Mouse (Mus musculus): Measurements from ENCODE around the gene Oxa1l. TPM values are rescaled to one million over a fixed set of nuclear protein-coding genes. Genes with fewer than 3 reads are reported as not detected.

The Oxa1l gene
- total and polyA plus RNA-seq, 3 experiments = 34.2 to 134 (median 72.2) TPM

DNA sequence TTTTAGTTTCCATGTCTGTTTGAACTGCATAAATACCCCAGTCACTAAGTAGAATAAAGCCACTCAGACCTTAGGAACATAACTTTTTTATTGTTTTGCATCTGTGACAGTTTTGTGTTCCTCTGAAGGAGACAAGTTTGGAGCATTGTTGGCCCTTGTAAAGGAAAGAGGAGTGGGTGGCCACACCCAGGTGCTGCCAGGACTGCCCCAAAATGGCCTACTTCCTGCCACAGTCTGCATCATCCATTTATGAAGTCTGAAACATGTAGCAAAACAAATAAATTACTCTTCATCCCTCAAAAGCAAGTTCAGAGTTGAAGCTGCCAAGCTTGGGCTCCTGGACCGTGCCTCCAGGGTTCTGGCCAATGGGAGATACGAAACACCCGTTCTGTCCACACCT, 8.7 kb downstream of the Oxa1l start:
- peaks cover 70% of the 10 kb centered on the region for H3K36me3 ChIP-seq (replicated peaks)
- TF ChIP-seq GATA2 (IDR thresholded peaks at IDR 0.05; ENCODE audit: borderline replicate concordance, low read depth, low read length) = no peak
- no peak for TF ChIP-seq TAL1 (conservative IDR thresholded peaks at IDR 0.05; ENCODE audit: low read depth, low read length)
- TF ChIP-seq POLR2AphosphoS5 (IDR thresholded peaks at IDR 0.05; ENCODE audit: insufficient replicate concordance, low read depth, low read length) = no peak
- TF ChIP-seq CTCF (IDR thresholded peaks at IDR 0.05; ENCODE audit: low read depth, low read length) = no peak
- no peak for TF ChIP-seq GATA1 (IDR thresholded peaks at IDR 0.05; ENCODE audit: borderline replicate concordance, low read length)
- H3K4me1 ChIP-seq (ENCODE audit: insufficient read depth, low read depth, low read length) = 0 out of 2 replicates have a peak, but pooled peaks cover 2% of the 10 kb centered on the region
- no peak overlapping the region for H3K4me3 ChIP-seq (ENCODE audit: low read depth, low read length)
- ATAC-seq (ENCODE audit: extremely low read depth, insufficient number of reproducible peaks, low FRiP score, poor library complexity, severe bottlenecking) = no peak
- no peak for DNase-seq (ENCODE audit: low spot score)
- H3K9me3 ChIP-seq (replicated peaks) = no peaks in the 10 kb centered on the region
- no peaks in the 10 kb centered on the region for H3K27me3 ChIP-seq (ENCODE audit: insufficient read depth, low read length)

DNA sequence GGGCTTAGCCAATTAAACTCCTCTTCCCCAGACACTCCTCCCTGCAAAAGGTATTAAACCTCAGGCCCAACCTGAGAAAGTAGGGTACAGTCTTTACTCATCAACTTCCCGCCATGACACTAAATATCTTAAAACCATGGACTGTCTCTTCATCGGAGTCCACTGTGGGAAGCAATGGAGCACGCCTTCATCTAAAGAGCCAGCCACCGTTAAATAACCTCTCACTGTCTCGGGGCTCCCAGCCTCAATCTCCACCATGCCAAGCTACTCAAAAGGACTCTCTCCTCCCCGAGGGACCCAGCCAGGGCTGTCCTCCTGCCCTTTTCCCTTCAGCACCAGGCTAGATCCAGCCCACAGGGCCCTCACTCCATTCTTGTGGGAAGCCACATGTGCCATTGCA, 10.0 kb downstream of the Oxa1l start:
- no peak for DNase-seq (ENCODE audit: low spot score)
- Histone ChIP-seq H3K36me3 (replicated peaks) (peaks cover 61% of the 10 kb centered on the region), H3K4me1 (ENCODE audit: insufficient read depth, low read depth, low read length) (0 out of 2 replicates have a peak, but pooled peaks cover 2% of the 10 kb centered on the region), H3K9me3 (replicated peaks) (no peaks in the 10 kb centered on the region), H3K27me3 (ENCODE audit: insufficient read depth, low read length) (no peaks in the 10 kb centered on the region), H3K4me3 (ENCODE audit: low read depth, low read length) (no peak overlapping the region)
- ATAC-seq (ENCODE audit: extremely low read depth, insufficient number of reproducible peaks, low FRiP score, poor library complexity, severe bottlenecking) = no peak
- no peak for TF ChIP-seq GATA1 (IDR thresholded peaks at IDR 0.05; ENCODE audit: borderline replicate concordance, low read length)
- TF ChIP-seq POLR2AphosphoS5 (IDR thresholded peaks at IDR 0.05; ENCODE audit: insufficient replicate concordance, low read depth, low read length) = no peak
- TF ChIP-seq CTCF (IDR thresholded peaks at IDR 0.05; ENCODE audit: low read depth, low read length) = no peak
- TF ChIP-seq TAL1 (conservative IDR thresholded peaks at IDR 0.05; ENCODE audit: low read depth, low read length) = no peak
- no peak for TF ChIP-seq GATA2 (IDR thresholded peaks at IDR 0.05; ENCODE audit: borderline replicate concordance, low read depth, low read length)

DNA sequence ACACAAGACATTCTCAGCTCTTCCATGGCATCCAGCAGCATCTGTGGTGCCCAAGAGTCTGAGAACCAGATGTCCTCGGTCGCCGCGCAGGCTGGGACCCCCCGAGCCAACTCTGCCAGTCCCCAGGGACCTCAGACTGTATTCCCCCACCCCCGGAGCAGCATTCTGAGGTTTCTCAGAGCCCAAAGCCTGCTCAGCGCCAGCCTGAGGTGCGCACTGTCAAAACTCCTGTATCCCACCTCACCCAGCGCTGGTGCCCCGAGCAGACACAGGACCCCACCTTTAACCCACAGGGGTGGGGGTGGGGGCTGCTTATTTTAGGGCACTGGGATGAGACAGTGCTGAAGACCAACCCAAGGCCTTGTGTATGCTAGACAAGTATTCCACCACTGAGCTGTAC, 10.8 kb downstream of the Oxa1l start:
- TF ChIP-seq POLR2AphosphoS5 (IDR thresholded peaks at IDR 0.05; ENCODE audit: insufficient replicate concordance, low read depth, low read length) (no peak), CTCF (IDR thresholded peaks at IDR 0.05; ENCODE audit: low read depth, low read length) (no peak), GATA1 (IDR thresholded peaks at IDR 0.05; ENCODE audit: borderline replicate concordance, low read length) (no peak), GATA2 (IDR thresholded peaks at IDR 0.05; ENCODE audit: borderline replicate concordance, low read depth, low read length) (no peak), TAL1 (conservative IDR thresholded peaks at IDR 0.05; ENCODE audit: low read depth, low read length) (no peak)
- H3K27me3 ChIP-seq (ENCODE audit: insufficient read depth, low read length) = no peaks in the 10 kb centered on the region
- no peak for ATAC-seq (ENCODE audit: extremely low read depth, insufficient number of reproducible peaks, low FRiP score, poor library complexity, severe bottlenecking)
- no peaks in the 10 kb centered on the region for H3K9me3 ChIP-seq (replicated peaks)
- no peak for DNase-seq (ENCODE audit: low spot score)
- H3K4me3 ChIP-seq (ENCODE audit: low read depth, low read length) = no peak overlapping the region
- H3K4me1 ChIP-seq (ENCODE audit: insufficient read depth, low read depth, low read length) = 0 out of 2 replicates have a peak, but pooled peaks cover 2% of the 10 kb centered on the region
- H3K36me3 ChIP-seq (replicated peaks) = peaks cover 54% of the 10 kb centered on the region

DNA sequence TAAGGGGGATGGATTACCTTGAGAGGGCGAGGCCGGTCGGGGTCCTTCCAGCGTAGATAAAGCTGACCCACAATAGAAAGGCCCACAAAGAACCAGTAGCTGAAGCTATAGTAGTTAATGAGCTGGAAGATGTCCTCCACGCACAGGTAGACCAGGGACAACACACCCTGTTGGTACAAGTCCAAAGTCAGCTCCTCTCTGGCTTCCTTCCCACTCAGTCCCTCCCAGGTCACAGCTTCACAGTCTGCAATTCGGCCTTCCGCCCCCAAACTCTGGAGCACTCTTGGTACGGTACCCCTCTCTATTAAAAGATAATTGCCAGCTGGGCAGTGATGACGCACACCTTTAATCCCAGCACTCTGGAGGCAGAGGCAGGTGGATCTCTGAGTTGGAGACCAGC, 12.3 kb downstream of the Oxa1l start:
- ATAC-seq (ENCODE audit: extremely low read depth, insufficient number of reproducible peaks, low FRiP score, poor library complexity, severe bottlenecking) (no peak), DNase-seq (ENCODE audit: low spot score) (no peak)
- H3K4me3 ChIP-seq (ENCODE audit: low read depth, low read length) = no peak overlapping the region
- no peaks in the 10 kb centered on the region for H3K9me3 ChIP-seq (replicated peaks)
- no peaks in the 10 kb centered on the region for H3K4me1 ChIP-seq (ENCODE audit: insufficient read depth, low read depth, low read length)
- H3K27me3 ChIP-seq (ENCODE audit: insufficient read depth, low read length) = peaks cover 4% of the 10 kb centered on the region
- H3K36me3 ChIP-seq (replicated peaks) = peaks cover 40% of the 10 kb centered on the region
- no peak for TF ChIP-seq TAL1 (conservative IDR thresholded peaks at IDR 0.05; ENCODE audit: low read depth, low read length)

DNA sequence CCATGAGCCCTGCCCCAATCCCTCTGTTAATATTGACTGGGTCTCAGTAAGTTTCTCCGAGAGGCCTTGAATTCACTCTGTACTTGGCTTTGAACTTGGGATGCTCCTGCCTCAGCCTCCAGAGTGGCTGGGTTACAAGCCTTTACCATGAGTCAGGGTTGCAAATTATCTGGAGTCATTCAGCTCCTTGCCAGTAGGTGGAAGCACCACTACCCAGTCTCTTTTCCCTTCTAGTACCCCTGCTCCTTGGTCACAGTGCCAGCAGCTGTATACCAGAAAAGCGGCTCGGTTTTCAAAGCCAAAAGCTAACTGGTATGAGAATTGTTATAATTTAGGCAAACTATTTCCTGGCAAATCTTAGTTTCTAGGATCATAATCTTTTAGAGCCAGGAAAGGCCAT, 15.3 kb downstream of the Oxa1l start:
- Histone ChIP-seq H3K36me3 (replicated peaks) (peaks cover 10% of the 10 kb centered on the region), H3K9me3 (replicated peaks) (no peaks in the 10 kb centered on the region), H3K27me3 (ENCODE audit: insufficient read depth, low read length) (peaks cover 7% of the 10 kb centered on the region), H3K4me1 (ENCODE audit: insufficient read depth, low read depth, low read length) (peaks cover 8% of the 10 kb centered on the region), H3K4me3 (ENCODE audit: low read depth, low read length) (no peak overlapping the region)
- DNase-seq (ENCODE audit: low spot score) (peak; percentile 22), ATAC-seq (ENCODE audit: extremely low read depth, insufficient number of reproducible peaks, low FRiP score, poor library complexity, severe bottlenecking) (no peak)
- no peak for TF ChIP-seq GATA1 (IDR thresholded peaks at IDR 0.05; ENCODE audit: borderline replicate concordance, low read length)
- TF ChIP-seq CTCF (IDR thresholded peaks at IDR 0.05; ENCODE audit: low read depth, low read length) = no peak
- TF ChIP-seq GATA2 (IDR thresholded peaks at IDR 0.05; ENCODE audit: borderline replicate concordance, low read depth, low read length) = no peak
- no peak for TF ChIP-seq POLR2AphosphoS5 (IDR thresholded peaks at IDR 0.05; ENCODE audit: insufficient replicate concordance, low read depth, low read length)
- TF ChIP-seq TAL1 (conservative IDR thresholded peaks at IDR 0.05; ENCODE audit: low read depth, low read length) = no peak

DNA sequence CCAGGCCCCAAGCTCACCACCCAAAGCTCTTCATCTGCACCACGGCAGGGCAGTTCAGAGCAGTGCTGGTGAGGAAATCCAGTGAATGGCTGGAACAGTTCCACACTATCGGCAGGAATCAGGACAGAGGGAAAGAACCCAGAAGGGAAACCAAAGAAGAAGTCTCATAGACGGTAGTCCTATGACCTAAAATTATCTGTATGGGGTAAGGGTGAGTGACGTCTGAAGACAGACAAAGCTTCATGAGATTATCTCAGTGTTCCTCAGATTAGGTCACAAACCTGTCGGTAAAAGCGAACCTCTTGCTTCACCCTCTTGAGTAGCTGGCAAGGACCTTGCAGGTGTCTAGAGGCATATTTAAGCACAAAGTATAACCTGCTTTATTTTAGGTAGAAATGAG, 16.5 kb downstream of the Oxa1l start:
- Histone ChIP-seq H3K4me3 (ENCODE audit: low read depth, low read length) (no peak overlapping the region), H3K27me3 (ENCODE audit: insufficient read depth, low read length) (peaks cover 7% of the 10 kb centered on the region), H3K9me3 (replicated peaks) (no peaks in the 10 kb centered on the region), H3K36me3 (replicated peaks) (peaks cover 4% of the 10 kb centered on the region), H3K4me1 (ENCODE audit: insufficient read depth, low read depth, low read length) (peaks cover 8% of the 10 kb centered on the region)
- no peak for DNase-seq (ENCODE audit: low spot score)
- no peak for TF ChIP-seq TAL1 (conservative IDR thresholded peaks at IDR 0.05; ENCODE audit: low read depth, low read length)
- TF ChIP-seq POLR2AphosphoS5 (IDR thresholded peaks at IDR 0.05; ENCODE audit: insufficient replicate concordance, low read depth, low read length) = no peak
- no peak for TF ChIP-seq CTCF (IDR thresholded peaks at IDR 0.05; ENCODE audit: low read depth, low read length)
- TF ChIP-seq GATA1 (IDR thresholded peaks at IDR 0.05; ENCODE audit: borderline replicate concordance, low read length) = no peak
- no peak for TF ChIP-seq GATA2 (IDR thresholded peaks at IDR 0.05; ENCODE audit: borderline replicate concordance, low read depth, low read length)
- no peak for ATAC-seq (ENCODE audit: extremely low read depth, insufficient number of reproducible peaks, low FRiP score, poor library complexity, severe bottlenecking)

DNA sequence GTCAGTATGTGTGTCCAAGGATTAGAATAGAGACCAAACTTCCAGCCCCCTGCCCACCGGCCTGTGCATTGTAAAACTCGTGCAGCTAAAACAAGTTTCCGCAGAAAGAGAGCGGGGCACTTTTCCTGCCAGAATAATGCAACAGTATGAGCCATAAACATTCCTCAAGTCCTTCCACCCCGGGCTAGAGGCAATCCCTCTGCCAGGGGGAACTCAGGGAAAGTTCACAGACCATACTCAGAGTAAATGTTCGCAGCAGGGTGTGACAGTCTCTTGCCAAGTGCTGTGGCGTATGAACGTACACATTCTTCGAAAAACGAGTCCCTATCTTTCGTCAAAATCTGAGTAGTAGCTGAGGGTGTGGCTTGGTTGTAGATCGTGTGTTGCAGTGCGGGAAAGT, 18.9 kb downstream of the Oxa1l start:
- no peak for ATAC-seq (ENCODE audit: extremely low read depth, insufficient number of reproducible peaks, low FRiP score, poor library complexity, severe bottlenecking)
- DNase-seq (ENCODE audit: low spot score) = no peak
- no peak for TF ChIP-seq GATA2 (IDR thresholded peaks at IDR 0.05; ENCODE audit: borderline replicate concordance, low read depth, low read length)
- no peak for TF ChIP-seq TAL1 (conservative IDR thresholded peaks at IDR 0.05; ENCODE audit: low read depth, low read length)
- no peak for TF ChIP-seq GATA1 (IDR thresholded peaks at IDR 0.05; ENCODE audit: borderline replicate concordance, low read length)
- no peak for TF ChIP-seq CTCF (IDR thresholded peaks at IDR 0.05; ENCODE audit: low read depth, low read length)
- TF ChIP-seq POLR2AphosphoS5 (IDR thresholded peaks at IDR 0.05; ENCODE audit: insufficient replicate concordance, low read depth, low read length) = no peak
- Histone ChIP-seq H3K27me3 (ENCODE audit: insufficient read depth, low read length) (peaks cover 21% of the 10 kb centered on the region), H3K4me3 (ENCODE audit: low read depth, low read length) (no peak overlapping the region), H3K9me3 (replicated peaks) (no peaks in the 10 kb centered on the region), H3K36me3 (replicated peaks) (no peaks in the 10 kb centered on the region), H3K4me1 (ENCODE audit: insufficient read depth, low read depth, low read length) (peaks cover 8% of the 10 kb centered on the region)
